Mouse (Mus musculus): ENCODE data around the gene Mbtps2. TPM values are rescaled to one million over a fixed set of nuclear protein-coding genes. Genes with fewer than 3 reads are reported as not detected.

The Mbtps2 gene
- polyA plus RNA-seq, 1 experiment from 2014 or later, result 8.5 TPM

DNA sequence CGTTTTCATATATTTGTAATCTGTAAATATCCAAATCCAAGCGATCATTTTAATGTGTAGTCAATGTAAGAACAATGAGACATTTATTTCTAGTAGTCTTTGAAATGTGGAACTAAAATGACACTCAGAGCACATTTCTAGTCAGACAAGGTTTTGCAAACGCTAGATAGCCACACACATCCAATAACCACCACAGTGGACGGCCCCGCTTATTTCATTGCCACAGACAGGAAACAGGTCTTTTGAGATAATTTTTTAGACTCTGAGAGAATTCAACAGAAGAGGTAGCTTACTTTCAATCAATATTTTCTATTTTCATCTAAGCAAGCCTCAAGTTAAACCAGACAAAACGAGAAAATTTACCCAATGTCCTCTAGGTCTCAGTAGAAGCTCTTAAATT is 2.6 kb downstream of the Mbtps2 start:
- ATAC-seq, result no peak
- 80% methylated on average over 6 of the region's 6 CpGs for WGBS
- Histone ChIP-seq H3K4me2 (replicated peaks; ENCODE audit: low read depth) (no peak overlapping the region), H3K9me3 (ENCODE audit: control insufficient read depth) (no peaks in the 10 kb centered on the region), H3K9ac (ENCODE audit: low read depth, low read length) (no peak overlapping the region), H3K4me1 (replicated peaks; ENCODE audit: control insufficient read depth, insufficient read depth, low read length) (no peaks in the 10 kb centered on the region), H3K36me3 (ENCODE audit: control insufficient read depth, insufficient read depth) (no peaks in the 10 kb centered on the region), H3K27ac (ENCODE audit: low read depth, low read length) (no peak overlapping the region), H3K27me3 (replicated peaks; ENCODE audit: control insufficient read depth, insufficient read depth, low read length) (no peaks in the 10 kb centered on the region), H3K4me3 (ENCODE audit: low read depth, low read length) (no peak overlapping the region)
- TF ChIP-seq CTCF (IDR thresholded peaks at IDR 0.05; ENCODE audit: low read depth), result no peak

DNA sequence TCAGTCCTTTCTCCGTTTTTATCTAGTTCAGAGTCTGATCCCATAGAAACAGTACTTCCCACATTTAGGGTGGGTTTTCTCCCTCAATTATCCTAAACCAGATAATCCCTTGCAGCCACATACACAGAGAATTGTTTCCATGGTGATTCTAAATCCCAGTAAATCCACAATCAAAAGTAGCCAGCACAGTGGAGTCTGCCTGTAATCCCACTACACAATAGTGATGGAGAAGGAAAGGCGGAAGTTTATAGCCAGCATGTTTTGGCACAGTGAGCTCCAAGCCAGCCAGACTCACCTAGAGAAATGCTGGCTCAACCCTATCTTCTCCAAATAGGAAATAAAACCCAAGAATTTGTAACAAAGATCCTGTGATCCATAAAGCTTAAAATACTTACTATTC is 3.9 kb downstream of the Mbtps2 start:
- 78% methylated on average over 2 of the region's 2 CpGs for WGBS
- Histone ChIP-seq H3K4me3 (ENCODE audit: low read depth, low read length) (no peak overlapping the region), H3K4me2 (replicated peaks; ENCODE audit: low read depth) (no peak overlapping the region), H3K9ac (ENCODE audit: low read depth, low read length) (no peak overlapping the region), H3K27ac (ENCODE audit: low read depth, low read length) (no peak overlapping the region), H3K36me3 (ENCODE audit: control insufficient read depth, insufficient read depth) (no peaks in the 10 kb centered on the region), H3K27me3 (replicated peaks; ENCODE audit: control insufficient read depth, insufficient read depth, low read length) (no peaks in the 10 kb centered on the region), H3K4me1 (replicated peaks; ENCODE audit: control insufficient read depth, insufficient read depth, low read length) (no peaks in the 10 kb centered on the region), H3K9me3 (ENCODE audit: control insufficient read depth) (no peaks in the 10 kb centered on the region)
- TF ChIP-seq CTCF (IDR thresholded peaks at IDR 0.05; ENCODE audit: low read depth), result no peak
- ATAC-seq, result no peak

DNA sequence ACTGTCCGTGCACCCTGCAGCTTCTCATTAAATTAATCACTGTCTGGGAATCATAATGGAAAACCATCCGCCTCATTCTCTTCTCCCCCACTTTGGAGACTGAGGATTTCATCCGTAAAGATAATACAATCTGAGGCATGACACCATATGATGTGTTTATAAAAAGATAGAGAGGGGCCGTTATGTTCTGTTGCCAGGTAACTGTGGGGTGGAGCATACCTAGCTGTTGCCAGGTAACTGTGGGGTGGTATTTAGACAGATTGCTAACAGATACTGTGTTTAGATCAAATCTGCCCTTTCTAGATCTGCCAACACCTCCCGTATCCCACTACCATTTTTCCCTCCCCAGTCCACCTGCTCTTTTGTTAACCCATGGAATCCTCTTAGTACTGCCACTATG is 11.5 kb downstream of the Mbtps2 start:
- Histone ChIP-seq H3K27ac (ENCODE audit: low read depth, low read length) (no peak overlapping the region), H3K36me3 (ENCODE audit: control insufficient read depth, insufficient read depth) (no peaks in the 10 kb centered on the region), H3K4me3 (ENCODE audit: low read depth, low read length) (no peak overlapping the region), H3K4me2 (replicated peaks; ENCODE audit: low read depth) (no peak overlapping the region), H3K9ac (ENCODE audit: low read depth, low read length) (no peak overlapping the region), H3K9me3 (ENCODE audit: control insufficient read depth) (no peaks in the 10 kb centered on the region), H3K27me3 (replicated peaks; ENCODE audit: control insufficient read depth, insufficient read depth, low read length) (no peaks in the 10 kb centered on the region), H3K4me1 (replicated peaks; ENCODE audit: control insufficient read depth, insufficient read depth, low read length) (no peaks in the 10 kb centered on the region)
- WGBS, result 72% methylated on average over 5 of the region's 5 CpGs
- TF ChIP-seq CTCF (IDR thresholded peaks at IDR 0.05; ENCODE audit: low read depth), result no peak
- ATAC-seq, result no peak

DNA sequence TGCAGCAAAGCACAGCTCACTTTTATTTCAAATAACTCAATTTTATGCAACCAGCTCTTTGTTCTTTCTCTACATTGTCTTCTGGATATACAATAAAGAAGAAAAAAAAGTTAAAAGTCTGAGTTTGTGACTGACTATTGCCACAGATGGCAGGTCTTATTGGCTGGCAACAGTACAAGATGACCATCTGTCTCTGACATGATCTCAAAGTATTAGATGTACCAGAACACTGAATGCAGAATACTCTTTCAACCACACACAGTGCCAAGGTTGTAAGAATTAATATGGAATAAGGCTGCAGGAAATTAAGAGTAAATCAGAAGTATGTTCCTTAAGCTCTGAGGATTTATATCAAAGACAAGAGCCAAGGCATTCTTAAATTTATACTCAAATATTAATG is 12.1 kb downstream of the Mbtps2 start:
- no peak for TF ChIP-seq CTCF (IDR thresholded peaks at IDR 0.05; ENCODE audit: low read depth)
- no peak overlapping the region for H3K27ac ChIP-seq (ENCODE audit: low read depth, low read length)
- no peak for ATAC-seq

DNA sequence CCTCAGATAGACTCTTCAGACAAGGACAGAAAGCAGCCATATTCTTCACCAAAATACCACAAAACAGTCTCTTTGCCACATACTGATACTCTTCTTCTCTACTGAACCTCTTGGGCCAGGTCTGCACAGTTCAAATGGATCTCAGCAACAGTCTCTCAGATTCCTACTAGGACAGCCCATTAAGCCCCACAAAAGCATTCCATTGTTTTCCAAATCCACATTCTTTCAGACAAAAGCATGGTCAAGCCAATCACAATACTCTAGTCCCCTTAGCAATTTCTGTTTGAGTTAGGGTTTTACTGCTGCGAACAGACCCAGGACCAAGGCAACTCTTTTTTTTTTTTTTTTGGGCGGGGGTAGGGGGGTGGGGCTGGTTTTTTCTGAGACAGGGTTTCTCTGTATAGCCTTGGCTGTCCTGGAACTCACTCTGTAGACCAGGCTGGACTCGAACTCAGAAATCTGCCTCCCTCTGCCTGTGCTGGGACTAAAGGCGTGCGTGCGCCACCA is 19.4 kb downstream of the Mbtps2 start:
- WGBS, result 69% methylated on average over 6 of the region's 6 CpGs
- H3K36me3 ChIP-seq (ENCODE audit: control insufficient read depth, insufficient read depth), result no peaks in the 10 kb centered on the region
- H3K27me3 ChIP-seq (replicated peaks; ENCODE audit: control insufficient read depth, insufficient read depth, low read length), result no peaks in the 10 kb centered on the region
- no peak overlapping the region for H3K27ac ChIP-seq (ENCODE audit: low read depth, low read length)
- no peaks in the 10 kb centered on the region for H3K4me1 ChIP-seq (replicated peaks; ENCODE audit: control insufficient read depth, insufficient read depth, low read length)
- H3K4me3 ChIP-seq (ENCODE audit: low read depth, low read length), result no peak overlapping the region
- H3K9ac ChIP-seq (ENCODE audit: low read depth, low read length), result no peak overlapping the region
- H3K4me2 ChIP-seq (replicated peaks; ENCODE audit: low read depth), result no peak overlapping the region
- no peaks in the 10 kb centered on the region for H3K9me3 ChIP-seq (ENCODE audit: control insufficient read depth)
- TF ChIP-seq CTCF (IDR thresholded peaks at IDR 0.05; ENCODE audit: low read depth), result no peak
- no peak for ATAC-seq

More for the DNA sequence above, 12.1 kb downstream of the Mbtps2 start:
- Histone ChIP-seq H3K9ac (ENCODE audit: low read depth, low read length) (no peak overlapping the region), H3K27me3 (replicated peaks; ENCODE audit: control insufficient read depth, insufficient read depth, low read length) (no peaks in the 10 kb centered on the region), H3K9me3 (ENCODE audit: control insufficient read depth) (no peaks in the 10 kb centered on the region), H3K4me2 (replicated peaks; ENCODE audit: low read depth) (no peak overlapping the region), H3K4me1 (replicated peaks; ENCODE audit: control insufficient read depth, insufficient read depth, low read length) (no peaks in the 10 kb centered on the region), H3K4me3 (ENCODE audit: low read depth, low read length) (no peak overlapping the region), H3K36me3 (ENCODE audit: control insufficient read depth, insufficient read depth) (no peaks in the 10 kb centered on the region)

DNA sequence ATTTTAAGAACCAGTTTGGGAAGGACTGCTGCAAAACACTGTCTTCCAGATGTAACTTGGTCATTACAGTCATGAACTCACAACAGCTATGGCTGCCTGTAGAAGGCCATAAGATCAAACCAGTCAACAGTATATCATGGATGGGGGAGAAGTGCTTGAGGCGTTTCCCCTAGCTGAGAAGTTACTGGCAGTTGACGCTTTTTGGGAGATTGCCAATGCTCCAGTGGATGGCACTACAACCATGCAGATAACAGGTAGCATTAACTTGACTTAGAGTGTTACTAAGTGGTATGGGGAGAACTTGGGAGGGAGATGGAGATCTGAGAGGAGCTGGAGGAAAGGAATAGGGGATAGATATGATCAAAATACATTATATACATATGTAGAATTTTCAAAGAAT is 23.8 kb downstream of the Mbtps2 start:
- no peaks in the 10 kb centered on the region for H3K9me3 ChIP-seq (ENCODE audit: control insufficient read depth)
- no peaks in the 10 kb centered on the region for H3K4me1 ChIP-seq (replicated peaks; ENCODE audit: control insufficient read depth, insufficient read depth, low read length)
- H3K27me3 ChIP-seq (replicated peaks; ENCODE audit: control insufficient read depth, insufficient read depth, low read length), result no peaks in the 10 kb centered on the region
- H3K36me3 ChIP-seq (ENCODE audit: control insufficient read depth, insufficient read depth), result no peaks in the 10 kb centered on the region
- no peak for ATAC-seq
- WGBS, result 81% methylated on average over 2 of the region's 2 CpGs
- TF ChIP-seq CTCF (IDR thresholded peaks at IDR 0.05; ENCODE audit: low read depth), result no peak
- H3K9ac ChIP-seq (ENCODE audit: low read depth, low read length), result no peak overlapping the region
- H3K4me2 ChIP-seq (replicated peaks; ENCODE audit: low read depth), result no peak overlapping the region
- H3K4me3 ChIP-seq (ENCODE audit: low read depth, low read length), result no peak overlapping the region
- no peak overlapping the region for H3K27ac ChIP-seq (ENCODE audit: low read depth, low read length)

DNA sequence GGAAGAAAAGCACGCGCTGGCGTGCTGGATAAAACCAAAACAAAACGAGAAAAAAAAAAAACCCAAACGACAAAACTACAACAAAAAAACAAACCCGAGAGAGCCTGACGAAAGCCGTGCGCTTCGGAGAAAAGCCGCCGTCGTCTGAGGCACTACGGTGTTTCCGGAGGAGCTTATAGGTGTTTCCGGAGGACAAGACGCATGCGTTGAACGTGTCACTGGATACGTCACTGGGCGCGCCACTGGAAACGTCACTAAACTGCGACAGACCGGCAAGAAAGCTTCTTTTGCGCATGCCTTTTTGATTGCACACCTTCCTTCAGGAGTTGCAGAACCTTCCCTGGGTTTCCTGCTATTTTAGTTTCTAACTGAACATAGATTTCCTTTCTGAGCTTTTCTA is 29.7 kb downstream of the Mbtps2 start, which contains the start of gene Yy2:
TSS of gene Yy2 (minus strand) at position 146 of the 400 bp plus-strand sequence.
- Histone ChIP-seq H3K36me3 (ENCODE audit: control insufficient read depth, insufficient read depth) (no peaks in the 10 kb centered on the region; the same call in 1 of the 2 replicates), H3K4me3 (ENCODE audit: low read depth, low read length) (no peak within 1 kb of the TSS), H3K27ac (ENCODE audit: low read depth, low read length) (no peak within 1 kb of the TSS), H3K9me3 (ENCODE audit: control insufficient read depth) (no peaks in the 10 kb centered on the region), H3K4me2 (replicated peaks; ENCODE audit: low read depth) (no peak within 1 kb of the TSS), H3K27me3 (replicated peaks; ENCODE audit: control insufficient read depth, insufficient read depth, low read length) (no peaks in the 10 kb centered on the region), H3K9ac (ENCODE audit: low read depth, low read length) (no peak within 1 kb of the TSS), H3K4me1 (replicated peaks; ENCODE audit: control insufficient read depth, insufficient read depth, low read length) (no peaks in the 10 kb centered on the region)
- no peak for ATAC-seq
- TF ChIP-seq CTCF (IDR thresholded peaks at IDR 0.05; ENCODE audit: low read depth), result no peak
- WGBS, result 87% methylated on average over 26 of the region's 26 CpGs

Measured in intestine, postnatal 0 days (tissue).